Mouse (Mus musculus) kidney, adult 2 months (tissue): ENCODE data around the gene Tigit. TPM values are rescaled to one million over a fixed set of nuclear protein-coding genes. Genes with fewer than 3 reads are reported as not detected.

Source experiments
- DNase-seq: peaks from one replicate; pipeline ENCODE4 v3.0.0; 2021
- H3K27ac ChIP-seq: fragments of 200-500 bp; 2 replicates; pipeline ENCODE4 v1.5.1; 2012; ENCODE audit warnings: low read depth, low read length, control low read depth, inconsistent platforms; ENCODE audit not compliant: insufficient read depth
- H3K27me3 ChIP-seq: fragments of 200-500 bp; replicated peaks from 2 replicates; pipeline ENCODE4 v1.6.1; 2012; ENCODE audit warnings: mild to moderate bottlenecking, moderate library complexity, low read length, inconsistent platforms; ENCODE audit not compliant: control insufficient read depth, insufficient read depth
- H3K36me3 ChIP-seq: fragments of 200-500 bp; 2 replicates; pipeline ENCODE4 v1.6.1; 2012; ENCODE audit warnings: mild to moderate bottlenecking, moderate library complexity, low read length, inconsistent platforms; ENCODE audit not compliant: control insufficient read depth, insufficient read depth
- H3K4me1 ChIP-seq: fragments of 200-500 bp; 2 replicates; pipeline ENCODE4 v1.6.1; 2011; ENCODE audit warnings: low read length; ENCODE audit not compliant: control insufficient read depth, insufficient read depth
- H3K4me3 ChIP-seq: fragments of 200-500 bp; 2 replicates; pipeline ENCODE4 v1.5.1; 2011; ENCODE audit warnings: mild to moderate bottlenecking, low read depth, low read length, control low read depth; ENCODE audit not compliant: insufficient read depth
- CTCF ChIP-seq: fragments of 200-500 bp; conservative IDR thresholded peaks from 2 replicates; pipeline ENCODE4 v1.5.1; 2011; ENCODE audit warnings: low read depth, mild to moderate bottlenecking, control low read depth, low read length, moderate library complexity, mixed read lengths; ENCODE audit not compliant: insufficient read depth, insufficient read length
- POLR2A ChIP-seq: fragments of 200-500 bp; IDR thresholded peaks from one replicate; pipeline ENCODE4 v1.6.1; 2011; ENCODE audit warnings: low read depth, low read length, control low read depth
- WGBS: fragments of 180-500 bp; shearing (Covaris S2); methylation state at CpG from one replicate; pipeline ENCODE4 v1.1.7; 2018; 5-methylcytosine and 5-hydroxymethylcytosine counted together
- polyA plus RNA-seq: library from polyadenylated mRNA; depleted of rRNA; stranded (reverse); fragments of >200 nt; gene quantifications from 2 replicates; pipeline ENCODE4 v1.2.3, GENCODE M21; 2012

The Tigit gene
- polyA plus RNA-seq, 1 experiment = 0.50 TPM

DNA sequence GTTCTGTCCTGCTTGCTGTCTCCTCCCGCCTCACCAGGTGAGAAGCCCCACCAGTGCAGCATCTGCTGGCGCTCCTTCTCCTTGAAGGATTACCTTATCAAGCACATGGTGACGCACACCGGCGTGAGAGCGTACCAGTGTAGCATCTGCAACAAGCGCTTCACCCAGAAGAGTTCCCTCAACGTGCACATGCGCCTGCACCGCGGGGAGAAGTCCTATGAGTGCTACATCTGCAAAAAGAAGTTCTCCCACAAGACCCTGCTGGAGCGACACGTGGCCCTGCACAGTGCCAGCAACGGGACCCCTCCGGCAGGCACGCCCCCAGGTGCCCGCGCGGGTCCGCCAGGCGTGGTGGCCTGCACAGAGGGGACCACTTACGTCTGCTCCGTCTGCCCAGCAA, 45.7 kb downstream of the Tigit start:
- H3K4me1 ChIP-seq = peaks cover 3% of the 10 kb centered on the region; the same call in 1 of the 2 replicates
- 92% methylated on average over 23 of the region's 23 CpGs for WGBS
- H3K27ac ChIP-seq = no peak overlapping the region
- TF ChIP-seq POLR2A = no peak
- no peak for TF ChIP-seq CTCF
- H3K36me3 ChIP-seq = peaks cover 4% of the 10 kb centered on the region
- H3K27me3 ChIP-seq = no peaks in the 10 kb centered on the region
- no peak overlapping the region for H3K4me3 ChIP-seq
- no peak for DNase-seq

DNA sequence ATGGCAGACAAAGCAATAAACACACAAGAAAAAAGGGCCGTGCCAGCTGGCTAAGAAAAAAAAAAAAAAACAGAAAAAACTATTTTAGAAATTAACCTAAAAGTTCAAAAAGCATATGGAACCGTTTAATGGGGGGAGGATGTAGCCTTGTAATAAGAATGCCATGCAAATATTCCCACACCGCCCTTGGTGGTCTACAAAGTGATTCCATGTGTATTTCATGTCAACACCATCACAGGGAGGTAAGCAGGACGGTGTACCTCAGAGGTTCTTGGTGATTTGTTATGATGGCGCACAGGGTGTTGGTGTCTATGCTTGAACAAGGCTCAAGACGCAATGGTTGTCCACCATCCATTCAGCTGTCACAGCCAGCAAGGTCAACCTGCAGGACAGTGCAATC, 46.6 kb downstream of the Tigit start:
- 94% methylated on average over 6 of the region's 6 CpGs for WGBS
- Histone ChIP-seq H3K27me3 (no peaks in the 10 kb centered on the region), H3K4me1 (peaks cover 3% of the 10 kb centered on the region; the same call in 1 of the 2 replicates), H3K27ac (no peak overlapping the region), H3K36me3 (peaks cover 4% of the 10 kb centered on the region), H3K4me3 (no peak overlapping the region)
- TF ChIP-seq CTCF (no peak), POLR2A (no peak)
- no peak for DNase-seq

DNA sequence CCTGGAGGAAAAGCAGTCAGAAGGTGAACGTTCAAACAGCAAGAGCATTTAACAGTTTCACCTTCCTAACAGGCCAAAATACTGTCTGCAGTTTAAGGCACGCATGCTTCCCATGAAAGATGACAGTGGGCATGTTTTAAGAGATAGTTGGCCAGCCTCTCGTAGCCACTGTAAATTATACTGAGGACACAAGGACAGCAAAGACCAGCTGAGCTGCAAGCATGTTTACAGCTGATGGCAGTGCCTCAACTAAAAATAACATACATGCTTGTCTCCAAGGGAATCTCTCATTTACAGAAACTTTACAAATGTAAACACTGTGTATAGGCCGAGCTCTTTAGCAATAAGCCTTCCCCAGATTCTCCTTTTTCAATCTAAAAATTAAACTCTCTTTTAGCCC, 47.6 kb downstream of the Tigit start:
- peaks cover 4% of the 10 kb centered on the region for H3K36me3 ChIP-seq
- no peak overlapping the region for H3K27ac ChIP-seq
- peaks cover 3% of the 10 kb centered on the region; the same call in 1 of the 2 replicates for H3K4me1 ChIP-seq
- DNase-seq = no peak
- no peak for TF ChIP-seq POLR2A
- no peak for TF ChIP-seq CTCF
- H3K4me3 ChIP-seq = no peak overlapping the region
- 67% methylated on average over 4 of the region's 4 CpGs for WGBS
- H3K27me3 ChIP-seq = no peaks in the 10 kb centered on the region

DNA sequence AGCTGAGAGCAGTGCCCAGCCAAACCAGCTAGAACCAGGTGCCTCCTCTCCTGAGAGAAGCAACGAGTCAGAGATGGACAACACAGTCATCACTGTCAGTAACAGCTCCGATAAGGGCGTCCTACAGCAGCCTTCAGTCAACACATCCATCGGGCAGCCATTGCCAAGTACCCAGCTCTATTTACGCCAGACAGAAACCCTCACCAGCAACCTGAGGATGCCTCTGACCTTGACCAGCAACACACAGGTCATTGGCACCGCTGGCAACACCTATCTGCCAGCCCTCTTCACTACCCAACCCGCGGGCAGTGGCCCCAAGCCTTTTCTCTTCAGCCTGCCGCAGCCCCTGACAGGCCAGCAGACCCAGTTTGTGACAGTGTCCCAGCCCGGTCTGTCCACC, 53.6 kb downstream of the Tigit start:
- TF ChIP-seq POLR2A (no peak), CTCF (no peak)
- WGBS = 92% methylated on average over 10 of the region's 10 CpGs
- Histone ChIP-seq H3K4me3 (no peak overlapping the region), H3K36me3 (peaks cover 9% of the 10 kb centered on the region), H3K27me3 (no peaks in the 10 kb centered on the region), H3K27ac (no peak overlapping the region), H3K4me1 (peaks cover 3% of the 10 kb centered on the region; the same call in 1 of the 2 replicates)
- DNase-seq = no peak

DNA sequence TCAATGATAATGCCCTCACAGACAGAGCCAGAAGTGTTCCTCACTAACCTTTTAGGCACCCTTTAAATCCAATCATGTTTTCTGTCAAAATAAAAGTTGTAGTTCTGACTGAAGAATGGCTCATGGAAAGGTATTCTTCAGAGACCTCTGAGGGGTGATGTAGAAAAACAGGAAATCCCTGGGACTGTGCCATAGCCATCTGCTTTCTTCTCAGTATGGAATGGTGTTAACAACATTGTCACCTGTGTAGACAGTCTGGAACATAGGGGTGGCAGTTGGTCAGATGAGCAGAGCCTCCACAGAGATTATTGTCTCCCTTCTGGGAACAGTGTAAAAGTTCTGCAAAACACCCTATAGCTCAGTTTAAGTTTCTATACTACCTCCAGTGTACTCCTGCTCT, 55.9 kb downstream of the Tigit start:
- no peak for TF ChIP-seq POLR2A
- no peak for TF ChIP-seq CTCF
- Histone ChIP-seq H3K27ac (no peak overlapping the region), H3K27me3 (no peaks in the 10 kb centered on the region), H3K4me1 (no peaks in the 10 kb centered on the region), H3K36me3 (peaks cover 9% of the 10 kb centered on the region), H3K4me3 (no peak overlapping the region)
- no peak for DNase-seq

DNA sequence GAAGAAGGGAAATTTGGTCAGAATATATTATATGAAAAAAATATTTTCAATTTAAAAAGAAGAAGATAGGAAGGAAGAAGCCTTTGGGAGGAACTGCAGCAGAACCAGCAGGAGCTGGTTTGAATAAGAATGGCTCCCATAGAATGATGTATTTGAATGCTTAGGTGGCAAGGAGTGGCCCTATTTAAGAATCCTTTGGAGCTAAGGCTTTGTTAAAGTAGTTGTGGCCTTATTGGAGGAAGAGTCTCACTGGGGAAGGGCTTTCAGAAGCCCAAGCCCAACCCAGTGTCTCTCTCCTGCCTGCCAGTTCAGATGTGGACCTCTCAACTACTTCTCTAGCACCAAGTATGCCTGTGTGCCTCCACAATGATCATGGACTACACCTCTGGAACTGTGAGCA, 56.9 kb downstream of the Tigit start:
- no peak for TF ChIP-seq CTCF
- TF ChIP-seq POLR2A = no peak
- no peak overlapping the region for H3K27ac ChIP-seq
- H3K4me3 ChIP-seq = no peak overlapping the region
- H3K27me3 ChIP-seq = no peaks in the 10 kb centered on the region
- H3K36me3 ChIP-seq = peaks cover 9% of the 10 kb centered on the region
- no peak for DNase-seq
- no peaks in the 10 kb centered on the region for H3K4me1 ChIP-seq

DNA sequence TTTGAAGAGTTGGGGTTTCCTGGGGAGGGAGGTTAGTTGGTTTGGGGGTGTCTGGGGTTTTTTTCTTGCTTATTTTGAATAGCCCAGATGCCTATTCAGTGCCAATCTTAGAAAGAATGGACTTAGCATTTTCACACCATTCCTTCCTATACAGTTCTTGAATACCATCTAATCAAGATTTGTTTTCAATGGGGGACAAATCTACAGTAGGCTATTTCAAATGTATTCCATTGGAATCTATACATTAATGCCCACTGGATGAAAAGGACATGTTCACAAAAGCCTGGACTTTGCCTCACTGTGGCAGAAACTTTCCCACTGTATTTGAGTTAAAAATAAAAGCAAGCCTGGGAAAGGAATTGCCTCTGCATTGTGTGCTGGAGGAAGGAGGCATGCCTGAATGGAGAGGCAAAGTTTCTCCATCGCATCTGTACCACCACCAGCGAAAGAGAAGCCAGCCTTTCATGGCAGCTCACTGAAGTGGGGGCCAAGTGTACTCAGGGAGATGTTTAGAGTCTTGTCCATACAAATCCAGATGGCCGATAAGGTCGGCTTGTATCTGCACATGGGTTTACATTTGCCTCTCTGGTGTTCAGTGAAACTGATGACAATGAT, 59.4 kb downstream of the Tigit start:
- H3K36me3 ChIP-seq = peaks cover 5% of the 10 kb centered on the region
- 83% methylated on average over 4 of the region's 4 CpGs for WGBS

More for the DNA sequence above, 59.4 kb downstream of the Tigit start:
- Histone ChIP-seq H3K27me3 (no peaks in the 10 kb centered on the region), H3K4me3 (no peak overlapping the region), H3K4me1 (no peaks in the 10 kb centered on the region), H3K27ac (no peak overlapping the region)
- TF ChIP-seq POLR2A (no peak), CTCF (no peak)
- DNase-seq = no peak
